Mouse (Mus musculus): ENCODE results near the gene 9530077C05Rik.

GRCm38 (mm10) chr9:22428666-22429410 lies 17.5 kb downstream of the 9530077C05Rik start:
- no peak for TF ChIP-seq POLR2A (IDR thresholded peaks at IDR 0.05; ENCODE audit: insufficient read depth, low read depth, low read length)
- TF ChIP-seq CTCF (IDR thresholded peaks at IDR 0.05; ENCODE audit: insufficient read depth, low read depth, low read length) = no peak
